Mouse (Mus musculus) erythroblast, embryonic 14.5 days (primary cell): ENCODE data around the gene Mrpl2.

Experiments
- GATA1 ChIP-seq: IDR thresholded peaks from 2 replicates; pipeline ENCODE4 v1.6.1; 2012; ENCODE audit warnings: low read length, inconsistent platforms, mixed read lengths
- TAL1 ChIP-seq: IDR thresholded peaks from 3 replicates; pipeline ENCODE4 v1.6.1; 2012; ENCODE audit warnings: low read length, inconsistent platforms, mixed read lengths

- TF ChIP-seq TAL1 (no peak), GATA1 (no peak)
Measured at GRCm38 (mm10) chr17:46669911-46670310, 23.9 kb downstream of the Mrpl2 start.
